ENCODE assay signal across 8 mouse cellular contexts in the genomic region with DNA sequence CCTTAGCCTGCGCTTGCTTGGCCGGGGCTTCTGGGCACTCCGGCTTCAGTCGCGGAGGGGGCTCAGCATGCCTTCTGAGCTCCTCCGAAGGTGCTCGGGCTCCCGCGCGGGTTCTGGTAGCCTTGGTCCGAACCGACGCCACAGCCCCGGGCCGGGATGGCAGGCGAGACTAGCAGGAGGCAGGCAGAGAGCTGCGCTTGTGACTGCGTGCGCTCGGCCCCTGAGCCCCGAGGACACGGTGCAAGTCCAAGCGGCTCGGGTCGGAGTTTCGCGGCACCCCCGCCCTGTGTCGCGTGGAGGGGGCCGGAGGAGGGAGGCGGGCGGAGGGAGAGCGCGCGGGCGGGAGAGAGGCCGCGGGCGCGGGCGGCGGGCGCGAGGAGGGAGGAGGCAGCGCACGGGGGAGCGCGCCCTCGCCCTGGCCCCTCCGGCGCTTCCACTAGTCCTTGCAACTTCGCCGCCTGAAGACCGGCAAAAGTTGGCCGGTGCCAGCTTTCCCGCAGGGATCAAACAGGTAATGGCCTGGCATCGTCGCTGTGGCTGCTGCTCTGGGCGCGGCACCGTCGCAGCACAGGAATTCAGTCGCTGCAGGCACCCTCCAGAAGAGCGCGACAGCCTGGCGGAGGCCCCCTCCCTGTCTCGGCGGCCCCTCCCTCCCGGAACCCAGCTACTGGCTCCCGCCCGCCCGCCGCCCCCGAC.
DNase-seq lines count a peak whose midpoint lies in the region; ATAC-seq lines count a peak whose summit lies in the region.

No protein-coding gene starts in this region.

- peaks cover 8% of the 10 kb centered on the region for H3K27me3 ChIP-seq in lung, embryonic 16.5 days (ENCODE audit: control insufficient read depth, insufficient read depth, low read depth, low read length)
- H3K27me3 ChIP-seq in kidney, embryonic 14.5 days (ENCODE audit: control insufficient read depth, insufficient read depth, low read length): 0 out of 2 replicates have a peak, but pooled peaks cover 5% of the 10 kb centered on the region
- H3K27me3 ChIP-seq in limb, embryonic 15.5 days: peaks cover 13% of the 10 kb centered on the region

- ATAC-seq in lung, embryonic 16.5 days (ENCODE audit: low read depth): peak; percentile 79
- ATAC-seq in kidney, embryonic 14.5 days (ENCODE audit: low FRiP score, low TSS enrichment): peak; percentile 83
- ATAC-seq in limb, embryonic 15.5 days (ENCODE audit: insufficient number of reproducible peaks, low FRiP score, low TSS enrichment, low read depth): peak; percentile 55; the same call in 1 of the 2 replicates

- H3K27ac ChIP-seq in lung, embryonic 16.5 days (ENCODE audit: low read length): no peak overlapping the region
- H3K27ac ChIP-seq in kidney, embryonic 14.5 days (ENCODE audit: low read depth, low read length): no peak overlapping the region
- peak overlapping the region; percentile 43; the same call in 1 of the 2 replicates for H3K27ac ChIP-seq in limb, embryonic 15.5 days

- no peaks in the 10 kb centered on the region for H3K4me1 ChIP-seq in lung, embryonic 16.5 days (replicated peaks; ENCODE audit: control insufficient read depth, insufficient read depth, low read length)
- no peaks in the 10 kb centered on the region for H3K4me1 ChIP-seq in kidney, embryonic 14.5 days (ENCODE audit: control insufficient read depth, insufficient read depth, low read length)
- H3K4me1 ChIP-seq in limb, embryonic 15.5 days: no peaks in the 10 kb centered on the region; the same call in 1 of the 2 replicates

- no peak for DNase-seq in lung, postnatal 10 days
- DNase-seq in cerebellum, postnatal 14 days: peak; percentile 31 to 34
- DNase-seq in gastrocnemius, postnatal 10 days: peak; percentile 12
- peak; percentile 35 for DNase-seq in ovary, postnatal 36 days (ENCODE audit: low spot score)
- DNase-seq in urinary bladder, postnatal 4 days (ENCODE audit: low spot score in 2 of 2): peak; percentile 17 to 60

- peak overlapping the region; percentile 70 for H3K4me2 ChIP-seq in lung, embryonic 16.5 days (ENCODE audit: low read depth, low read length)
- peak overlapping the region; percentile 63 for H3K4me2 ChIP-seq in kidney, embryonic 14.5 days (replicated peaks; ENCODE audit: low read depth, low read length)
- H3K4me2 ChIP-seq in limb, embryonic 15.5 days: peak overlapping the region; percentile 62

- WGBS in lung, embryonic 16.5 days: 17% methylated on average over 31 of the region's 75 CpGs
- WGBS in kidney, embryonic 14.5 days: 24% methylated on average over 49 of the region's 75 CpGs
- 25% methylated on average over 58 of the region's 75 CpGs for WGBS in limb, embryonic 15.5 days

- H3K9me3 ChIP-seq in lung, embryonic 16.5 days (ENCODE audit: control insufficient read depth, low read length): no peaks in the 10 kb centered on the region
- no peaks in the 10 kb centered on the region for H3K9me3 ChIP-seq in kidney, embryonic 14.5 days (ENCODE audit: control insufficient read depth, low read length)
- no peaks in the 10 kb centered on the region for H3K9me3 ChIP-seq in limb, embryonic 15.5 days

- H3K4me3 ChIP-seq in lung, embryonic 16.5 days (ENCODE audit: low read length): peak overlapping the region; percentile 52
- H3K4me3 ChIP-seq in kidney, embryonic 14.5 days (ENCODE audit: low read length): peak overlapping the region; percentile 45
- H3K4me3 ChIP-seq in limb, embryonic 15.5 days: peak overlapping the region; percentile 55

- no peaks in the 10 kb centered on the region for H3K36me3 ChIP-seq in lung, embryonic 16.5 days (ENCODE audit: control insufficient read depth, insufficient read depth, low read length)
- no peaks in the 10 kb centered on the region for H3K36me3 ChIP-seq in kidney, embryonic 14.5 days (ENCODE audit: control insufficient read depth, insufficient read depth, low read length)
- no peaks in the 10 kb centered on the region for H3K36me3 ChIP-seq in limb, embryonic 15.5 days

- peak overlapping the region; percentile 54 for H3K9ac ChIP-seq in lung, embryonic 16.5 days (ENCODE audit: low read length)
- H3K9ac ChIP-seq in kidney, embryonic 14.5 days (ENCODE audit: low read depth, low read length): peak overlapping the region; percentile 54
- 0 out of 2 replicates have a peak overlapping the region, but pooled peaks have one; percentile 31 for H3K9ac ChIP-seq in limb, embryonic 15.5 days
